Mouse (Mus musculus) limb, embryonic 13.5 days (tissue): ENCODE results near the gene Procr. TPM values are rescaled to one million over a fixed set of nuclear protein-coding genes. Genes with fewer than 3 reads are reported as not detected.

Experiments used
- ATAC-seq: fragments of 200-750 bp; cut with Nextera tagmentation; 2 replicates; pipeline ENCODE4 v1.8.0; 2017; ENCODE audit warnings: low read depth, moderate number of reproducible peaks, moderate TSS enrichment; ENCODE audit not compliant: low FRiP score
- H3K27ac ChIP-seq: fragments of 300-500 bp; sonication (generic); 2 replicates; pipeline ENCODE4 v1.5.1; 2015; ENCODE audit warnings: inconsistent platforms, mild to moderate bottlenecking, moderate library complexity
- H3K27me3 ChIP-seq: fragments of 300-500 bp; sonication (generic); 2 replicates; pipeline ENCODE4 v1.6.1; 2015; ENCODE audit warnings: mild to moderate bottlenecking, inconsistent platforms
- H3K36me3 ChIP-seq: fragments of 300-500 bp; sonication (generic); 2 replicates; pipeline ENCODE4 v1.6.1; 2015; ENCODE audit warnings: inconsistent platforms, mild to moderate bottlenecking, moderate library complexity
- H3K4me1 ChIP-seq: fragments of 300-500 bp; sonication (generic); 2 replicates; pipeline ENCODE4 v1.6.1; 2015; ENCODE audit warnings: inconsistent platforms
- H3K4me2 ChIP-seq: fragments of 300-500 bp; sonication (generic); replicated peaks from 2 replicates; pipeline ENCODE4 v1.6.1; 2015; ENCODE audit warnings: inconsistent platforms, mild to moderate bottlenecking, moderate library complexity
- H3K4me3 ChIP-seq: fragments of 300-500 bp; sonication (generic); 2 replicates; pipeline ENCODE4 v1.5.1; 2015; ENCODE audit warnings: moderate library complexity, mild to moderate bottlenecking, inconsistent platforms
- H3K9ac ChIP-seq: fragments of 300-500 bp; sonication (generic); 2 replicates; pipeline ENCODE4 v1.6.1; 2015; ENCODE audit warnings: mild to moderate bottlenecking, inconsistent platforms
- H3K9me3 ChIP-seq: fragments of 300-500 bp; sonication (generic); 2 replicates; pipeline ENCODE4 v1.6.1; 2016; ENCODE audit warnings: inconsistent platforms
- WGBS: fragments of 180-500 bp; shearing (Covaris S2); methylation state at CpG from one replicate; pipeline ENCODE4 v1.1.7; 2015; 5-methylcytosine and 5-hydroxymethylcytosine counted together
- polyA plus RNA-seq: library from polyadenylated mRNA; unstranded; fragments of >200 nt; fragmentation: Nextera tagmentation; extraction: Ambion mirVana; gene quantifications from 2 replicates; pipeline ENCODE4 v1.2.1, GENCODE M21; 2015

Gene Procr
- polyA plus RNA-seq: 5.7 and 5.8 TPM in 2 replicates

- no peaks in the 10 kb centered on the region for H3K36me3 ChIP-seq
- 0 out of 2 replicates have a peak, but pooled peaks cover 11% of the 10 kb centered on the region for H3K27me3 ChIP-seq
- H3K4me3 ChIP-seq: peak within 1 kb of the TSS; percentile 45
- peaks cover 6% of the 10 kb centered on the region for H3K4me1 ChIP-seq
- no peaks in the 10 kb centered on the region for H3K9me3 ChIP-seq
- H3K9ac ChIP-seq: peak within 1 kb of the TSS; percentile 63
- WGBS: 2% methylated on average over 25 of the region's 25 CpGs
- no peak within 1 kb of the TSS for H3K27ac ChIP-seq
- peak within 1 kb of the TSS; percentile 79 for H3K4me2 ChIP-seq
- ATAC-seq: peak; percentile 73
Measured at GRCm38 (mm10) chr2:155751014-155751786, at the start of gene Procr. Gene Procr, plus strand, starts transcription at chr2:155751117.

GRCm38 (mm10) chr2:155701399-155701919, 49.5 kb upstream of the Procr start:
- no peak overlapping the region for H3K4me2 ChIP-seq
- H3K9me3 ChIP-seq: no peaks in the 10 kb centered on the region
- H3K9ac ChIP-seq: no peak overlapping the region
- no peak overlapping the region for H3K27ac ChIP-seq
- ATAC-seq: no peak
- H3K27me3 ChIP-seq: no peaks in the 10 kb centered on the region
- 90% methylated on average over 19 of the region's 19 CpGs for WGBS
- no peak overlapping the region for H3K4me3 ChIP-seq
- H3K4me1 ChIP-seq: no peaks in the 10 kb centered on the region
- peaks cover 40% of the 10 kb centered on the region for H3K36me3 ChIP-seq

DNA sequence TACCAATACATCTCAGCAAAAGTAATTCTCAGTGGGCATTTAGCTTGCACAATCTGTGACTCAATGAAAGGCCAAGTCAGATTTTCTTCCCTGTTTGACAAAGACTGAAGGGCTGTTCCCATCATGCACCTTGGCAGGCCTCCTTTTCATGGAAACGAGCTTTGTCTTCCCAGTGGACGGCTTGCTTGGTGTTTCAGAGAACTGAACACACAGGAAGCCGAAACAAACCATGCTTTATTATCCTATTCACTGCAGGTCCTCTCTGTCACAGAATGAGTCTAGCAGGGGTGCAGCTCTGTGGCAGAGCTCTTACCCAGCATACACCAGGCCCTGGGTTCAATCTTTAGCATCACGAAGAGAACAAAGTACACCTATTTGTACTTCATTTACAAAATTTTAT, 47.3 kb upstream of the Procr start:
- Histone ChIP-seq H3K4me1 (no peaks in the 10 kb centered on the region), H3K9ac (no peak overlapping the region), H3K4me3 (no peak overlapping the region), H3K9me3 (no peaks in the 10 kb centered on the region), H3K36me3 (peaks cover 52% of the 10 kb centered on the region), H3K4me2 (no peak overlapping the region), H3K27me3 (no peaks in the 10 kb centered on the region), H3K27ac (no peak overlapping the region)
- 66% methylated on average over 4 of the region's 4 CpGs for WGBS
- no peak for ATAC-seq

DNA sequence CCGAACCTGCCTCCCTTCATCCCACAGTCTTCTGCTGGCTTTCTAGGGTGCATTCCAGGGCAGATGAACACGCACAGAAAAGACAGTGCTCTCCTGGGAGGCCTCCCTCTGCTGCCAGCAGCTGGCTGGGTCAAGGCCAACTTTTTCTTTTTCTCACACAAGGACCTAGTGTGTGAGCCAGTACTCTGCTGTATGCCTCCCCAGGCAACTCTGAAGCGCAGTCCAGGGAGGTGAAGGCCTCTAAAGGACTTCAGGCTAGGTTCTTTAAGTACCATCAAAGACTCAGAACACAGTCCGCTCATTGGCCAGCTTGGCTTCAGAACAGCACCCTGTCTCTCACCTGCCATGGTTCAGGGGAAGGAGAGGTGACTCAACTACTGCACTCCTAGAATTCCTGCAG, 43.7 kb upstream of the Procr start:
- H3K27ac ChIP-seq: no peak overlapping the region
- H3K4me2 ChIP-seq: no peak overlapping the region
- H3K36me3 ChIP-seq: peaks cover 67% of the 10 kb centered on the region
- H3K9ac ChIP-seq: no peak overlapping the region
- 90% methylated on average over 4 of the region's 4 CpGs for WGBS
- no peaks in the 10 kb centered on the region for H3K4me1 ChIP-seq
- no peak for ATAC-seq
- H3K9me3 ChIP-seq: no peaks in the 10 kb centered on the region
- no peak overlapping the region for H3K4me3 ChIP-seq
- H3K27me3 ChIP-seq: no peaks in the 10 kb centered on the region

DNA sequence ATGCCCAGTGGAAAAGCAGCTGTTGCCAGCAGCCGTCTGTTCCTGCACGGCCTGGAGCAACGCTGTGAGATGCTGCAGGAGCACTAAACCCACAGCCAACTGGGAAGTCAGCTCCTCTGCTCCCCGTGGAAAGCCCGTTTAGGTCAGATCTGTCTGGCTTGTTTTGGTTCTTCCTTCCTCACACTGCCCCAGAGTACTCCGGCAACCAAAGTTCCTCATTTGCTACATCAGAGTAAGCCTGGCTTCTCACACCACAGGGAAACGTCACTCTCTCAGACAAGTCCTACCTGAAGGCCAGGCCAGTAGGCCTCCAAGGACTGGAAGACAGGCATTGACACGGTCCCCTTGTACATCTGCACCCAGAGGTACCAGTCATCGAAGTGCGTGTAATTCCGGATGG, 40.4 kb upstream of the Procr start:
- Histone ChIP-seq H3K9me3 (no peaks in the 10 kb centered on the region), H3K27me3 (no peaks in the 10 kb centered on the region), H3K27ac (no peak overlapping the region), H3K9ac (no peak overlapping the region), H3K36me3 (peaks cover 62% of the 10 kb centered on the region), H3K4me2 (no peak overlapping the region), H3K4me1 (no peaks in the 10 kb centered on the region), H3K4me3 (no peak overlapping the region)
- ATAC-seq: no peak
- 82% methylated on average over 11 of the region's 11 CpGs for WGBS

DNA sequence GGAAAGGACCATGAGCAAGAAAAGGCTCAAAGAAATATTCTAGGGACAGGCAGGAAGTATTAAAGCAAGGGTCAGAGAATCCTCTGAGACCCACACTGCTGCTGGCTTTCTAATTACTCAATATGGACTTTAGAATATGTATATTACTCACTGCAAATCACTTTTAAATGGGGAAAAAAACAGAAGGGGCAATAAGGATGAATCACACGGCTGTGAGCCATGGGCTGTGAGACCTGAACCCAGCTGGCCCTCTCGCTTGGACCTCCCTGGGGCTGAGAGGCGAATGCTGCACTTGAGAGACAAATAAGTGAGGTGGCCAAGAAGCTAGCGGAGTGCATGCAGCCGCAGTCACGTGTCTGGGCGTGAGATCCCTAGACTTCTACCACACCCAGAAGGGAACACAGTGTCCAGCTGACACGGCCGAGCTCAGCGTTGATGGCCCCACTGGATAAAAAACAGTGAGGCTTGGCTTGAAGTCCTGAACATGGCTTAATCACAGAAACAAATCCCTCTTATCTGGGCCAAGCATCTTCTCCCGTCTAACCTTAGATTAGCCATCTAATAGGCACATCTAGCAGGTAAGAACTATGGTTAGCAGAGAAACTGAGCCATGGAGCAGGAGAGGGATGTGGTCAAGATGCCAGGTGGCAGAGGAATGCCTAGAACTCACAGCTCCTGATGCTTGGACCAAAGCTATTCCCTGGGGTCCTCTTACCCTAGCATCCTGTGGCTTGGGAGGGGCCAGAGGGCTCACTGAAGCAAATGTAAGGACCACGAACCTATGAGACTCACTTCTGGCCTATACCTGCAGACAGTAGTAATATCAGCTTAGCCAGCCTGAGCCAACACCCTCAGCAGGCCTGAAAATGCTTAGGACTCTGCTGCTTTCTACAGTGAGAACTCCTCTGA, 33.6 kb upstream of the Procr start:
- H3K4me1 ChIP-seq: no peaks in the 10 kb centered on the region
- no peak overlapping the region for H3K9ac ChIP-seq
- no peak overlapping the region for H3K4me3 ChIP-seq
- H3K27me3 ChIP-seq: no peaks in the 10 kb centered on the region
- H3K36me3 ChIP-seq: peaks cover 53% of the 10 kb centered on the region
- 85% methylated on average over 12 of the region's 12 CpGs for WGBS
- no peaks in the 10 kb centered on the region for H3K9me3 ChIP-seq
- H3K4me2 ChIP-seq: no peak overlapping the region
- H3K27ac ChIP-seq: no peak overlapping the region
- ATAC-seq: no peak

DNA sequence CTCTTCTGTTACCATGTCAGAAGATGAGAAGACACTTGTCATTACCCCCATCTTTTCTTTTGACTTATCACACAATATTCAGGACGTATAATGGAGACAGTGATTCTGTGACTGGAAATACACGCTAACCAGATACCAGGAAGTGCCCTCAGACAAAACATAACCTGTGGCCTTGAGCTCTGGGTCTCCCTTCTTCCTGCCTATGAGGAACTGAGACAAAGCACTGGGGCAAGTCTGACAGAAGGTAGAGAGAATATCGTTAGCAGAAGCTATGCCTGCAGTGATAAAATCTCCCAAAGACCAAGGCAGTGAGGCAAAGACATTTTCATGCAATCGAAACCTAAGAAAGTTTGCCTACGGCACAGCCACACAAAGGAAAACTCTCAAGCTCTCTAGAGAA, 30.3 kb upstream of the Procr start:
- peaks cover 45% of the 10 kb centered on the region for H3K36me3 ChIP-seq
- no peak for ATAC-seq
- no peak overlapping the region for H3K9ac ChIP-seq
- H3K9me3 ChIP-seq: no peaks in the 10 kb centered on the region
- H3K27me3 ChIP-seq: no peaks in the 10 kb centered on the region
- H3K4me1 ChIP-seq: no peaks in the 10 kb centered on the region
- no peak overlapping the region for H3K4me3 ChIP-seq
- H3K4me2 ChIP-seq: no peak overlapping the region
- WGBS: 89% methylated on average over 5 of the region's 5 CpGs
- no peak overlapping the region for H3K27ac ChIP-seq

DNA sequence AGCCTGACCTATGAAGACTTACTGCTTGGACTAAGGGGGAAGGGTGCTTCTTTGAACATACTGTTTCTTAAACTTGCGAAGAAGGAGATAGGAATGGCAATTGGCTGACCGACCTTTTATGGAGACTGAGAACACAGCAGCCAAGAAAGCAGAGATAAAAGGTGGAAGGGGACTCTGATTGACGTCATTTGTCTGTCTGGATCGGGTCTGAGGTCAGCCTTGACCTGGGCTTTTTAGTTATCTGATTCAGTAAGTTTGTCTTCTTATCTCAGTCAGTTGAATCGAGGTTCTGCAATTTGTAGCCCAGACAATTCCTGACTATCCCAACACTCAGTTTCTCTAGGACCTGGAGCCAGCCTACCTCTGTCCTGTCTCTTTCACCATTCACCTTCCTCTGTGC, 26.9 kb upstream of the Procr start:
- Histone ChIP-seq H3K27ac (no peak overlapping the region), H3K4me3 (no peak overlapping the region), H3K4me2 (no peak overlapping the region), H3K9me3 (no peaks in the 10 kb centered on the region), H3K27me3 (no peaks in the 10 kb centered on the region), H3K9ac (no peak overlapping the region), H3K36me3 (peaks cover 25% of the 10 kb centered on the region), H3K4me1 (peaks cover 15% of the 10 kb centered on the region)
- 77% methylated on average over 5 of the region's 5 CpGs for WGBS
- ATAC-seq: no peak

DNA sequence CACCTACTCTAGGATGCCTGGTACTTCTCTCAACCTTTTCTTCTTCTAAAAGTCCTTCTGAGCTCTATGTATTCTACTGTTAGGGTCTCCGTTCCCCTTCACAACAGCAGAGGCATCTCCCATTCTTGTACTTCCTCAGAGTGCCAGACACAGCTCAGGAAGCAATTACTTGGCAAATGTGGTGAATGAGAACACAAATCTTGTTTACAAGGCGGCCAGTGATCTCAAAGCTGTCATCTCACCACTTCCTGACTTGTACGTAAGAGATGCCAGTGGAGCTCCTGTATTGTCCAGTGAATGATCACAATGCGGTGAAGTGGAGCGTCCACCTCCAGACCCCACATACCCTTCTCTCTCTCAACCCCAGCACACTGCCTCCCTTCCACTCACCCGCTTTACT, 26.4 kb upstream of the Procr start:
- peaks cover 15% of the 10 kb centered on the region for H3K4me1 ChIP-seq
- H3K27me3 ChIP-seq: no peaks in the 10 kb centered on the region
- no peak overlapping the region for H3K27ac ChIP-seq
- H3K36me3 ChIP-seq: peaks cover 20% of the 10 kb centered on the region; the same call in 1 of the 2 replicates
- WGBS: 83% methylated on average over 6 of the region's 6 CpGs
- no peak overlapping the region for H3K9ac ChIP-seq
- no peak overlapping the region for H3K4me3 ChIP-seq
- no peak overlapping the region for H3K4me2 ChIP-seq
- no peak for ATAC-seq
- H3K9me3 ChIP-seq: no peaks in the 10 kb centered on the region

DNA sequence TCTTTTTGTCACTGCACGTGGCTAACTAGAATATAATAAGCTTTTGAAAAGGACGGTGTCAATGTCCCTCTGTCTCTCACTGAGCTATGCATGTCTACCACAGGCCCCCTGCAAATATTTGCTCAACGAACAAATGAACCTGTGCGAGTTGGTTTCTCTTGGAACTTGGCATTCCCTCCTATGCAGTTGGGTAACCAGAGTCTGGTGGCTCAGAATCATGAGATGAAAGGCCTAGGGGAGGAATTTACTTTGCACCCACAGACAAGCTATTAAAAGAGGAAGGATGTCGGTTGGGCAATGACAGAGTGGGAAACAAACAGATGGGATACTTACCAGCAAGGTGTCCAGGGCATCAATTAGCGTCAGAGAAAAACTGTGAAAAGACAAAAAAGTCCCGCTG, 24.6 kb upstream of the Procr start:
- H3K27me3 ChIP-seq: no peaks in the 10 kb centered on the region
- peaks cover 13% of the 10 kb centered on the region; the same call in 1 of the 2 replicates for H3K36me3 ChIP-seq
- H3K4me1 ChIP-seq: peaks cover 15% of the 10 kb centered on the region
- 86% methylated on average over 7 of the region's 7 CpGs for WGBS
- no peak for ATAC-seq
- H3K9ac ChIP-seq: no peak overlapping the region
- no peak overlapping the region for H3K4me3 ChIP-seq
- H3K9me3 ChIP-seq: no peaks in the 10 kb centered on the region
- H3K4me2 ChIP-seq: no peak overlapping the region
- no peak overlapping the region for H3K27ac ChIP-seq

GRCm38 (mm10) chr2:155727764-155728395, 23.0 kb upstream of the Procr start:
- Histone ChIP-seq H3K4me3 (peak overlapping the region; percentile 87; the same call in 1 of the 2 replicates), H3K27ac (no peak overlapping the region), H3K9me3 (no peaks in the 10 kb centered on the region), H3K9ac (no peak overlapping the region), H3K27me3 (no peaks in the 10 kb centered on the region), H3K36me3 (peaks cover 3% of the 10 kb centered on the region; the same call in 1 of the 2 replicates), H3K4me2 (peak overlapping the region; percentile 95; the same call in 1 of the 2 replicates), H3K4me1 (peaks cover 15% of the 10 kb centered on the region)
- ATAC-seq: no peak
- WGBS: 73% methylated on average over 7 of the region's 7 CpGs

DNA sequence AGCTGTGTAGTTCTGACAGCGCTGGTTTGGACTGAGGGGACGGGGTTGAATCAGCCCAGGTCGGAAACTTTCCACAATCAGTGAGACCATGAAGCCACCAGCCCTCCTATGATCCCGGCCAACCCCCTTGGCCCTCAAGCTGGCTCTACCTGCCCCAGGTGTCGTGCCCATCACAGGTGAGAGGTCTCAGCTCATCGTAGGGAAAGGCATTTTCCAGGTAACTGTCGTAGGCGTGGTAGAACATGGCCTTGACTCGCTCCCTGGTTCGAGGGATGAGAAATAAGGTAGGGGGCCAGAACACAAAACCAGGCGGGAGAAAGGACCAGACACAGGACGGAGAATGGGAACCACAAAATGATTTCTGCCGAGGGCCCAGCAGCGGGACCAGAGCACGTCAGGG, 22.2 kb upstream of the Procr start:
- peaks cover 15% of the 10 kb centered on the region for H3K4me1 ChIP-seq
- H3K36me3 ChIP-seq: no peaks in the 10 kb centered on the region
- no peaks in the 10 kb centered on the region for H3K9me3 ChIP-seq
- H3K4me2 ChIP-seq: peak overlapping the region; percentile 95
- no peak for ATAC-seq
- H3K27me3 ChIP-seq: no peaks in the 10 kb centered on the region
- WGBS: 4% methylated on average over 15 of the region's 15 CpGs
- peak overlapping the region; percentile 87 for H3K4me3 ChIP-seq
- peak overlapping the region; percentile 79 for H3K9ac ChIP-seq
- H3K27ac ChIP-seq: no peak overlapping the region
